Mouse (Mus musculus): Measurements from ENCODE around the gene Smco3.

GRCm38 (mm10) chr6:136857873-136858260 is 22.6 kb upstream of the Smco3 start:
- no peak for TF ChIP-seq CTCF (IDR thresholded peaks at IDR 0.05; ENCODE audit: extremely low read depth, insufficient read depth, insufficient read length, insufficient replicate concordance)
- TF ChIP-seq POLR2A (IDR thresholded peaks at IDR 0.05; ENCODE audit: low read depth, low read length): no peak

Measured in spleen, adult 2 months (tissue).